Mouse (Mus musculus): Measurements from ENCODE around the gene Tgfbi. TPM values are rescaled to one million over a fixed set of nuclear protein-coding genes. Genes with fewer than 3 reads are reported as not detected.
A peak's percentile ranks its signal among the peaks of the same experiment; 100 is the strongest.

Tgfbi gene
- 101 and 105 TPM in 2 replicates for polyA plus RNA-seq (2015; fragmentation: Nextera tagmentation; extraction: Ambion mirVana)

DNA sequence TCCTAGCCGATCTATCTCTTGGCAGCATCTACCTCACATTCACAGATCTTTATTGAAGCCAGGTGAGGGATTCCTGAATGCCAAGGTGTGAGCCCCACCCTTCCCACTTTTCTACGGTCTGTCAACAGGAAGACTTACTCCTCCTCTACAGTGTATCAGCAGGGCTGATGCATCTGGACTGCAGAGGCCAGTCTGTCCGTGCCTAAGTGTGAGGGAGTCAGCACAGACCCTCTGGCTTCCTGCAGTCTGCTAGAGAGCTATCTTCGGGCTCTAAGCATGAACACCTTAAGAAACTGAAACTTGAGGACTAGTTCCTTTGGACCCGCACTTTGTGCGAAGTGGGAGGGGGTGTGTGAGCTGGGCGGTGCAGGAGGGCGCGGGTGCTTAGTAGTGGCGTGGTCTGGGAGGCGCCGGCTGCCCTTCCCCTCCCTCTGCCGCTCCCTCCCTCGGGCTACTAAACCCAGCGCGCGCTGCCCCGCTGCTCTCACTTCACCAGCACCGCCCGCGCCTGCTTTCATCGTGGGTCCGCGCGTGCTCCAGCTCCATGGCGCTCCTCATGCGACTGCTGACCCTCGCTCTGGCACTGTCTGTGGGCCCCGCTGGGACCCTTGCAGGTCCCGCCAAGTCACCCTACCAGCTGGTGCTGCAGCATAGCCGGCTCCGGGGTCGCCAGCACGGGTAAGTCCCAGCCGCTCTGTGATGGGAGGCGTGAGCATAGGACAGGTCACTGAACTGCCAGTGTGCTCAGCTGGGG is at the start of gene Tgfbi:
Gene Tgfbi, plus strand, starts transcription at position 421 of the 754 bp plus-strand sequence.
- no peaks in the 10 kb centered on the region for H3K27me3 ChIP-seq (replicated peaks; ENCODE audit: control insufficient read depth, insufficient read depth, low read length)
- peaks cover 8% of the 10 kb centered on the region; the same call in 1 of the 2 replicates for H3K4me1 ChIP-seq (replicated peaks; ENCODE audit: control insufficient read depth, insufficient read depth, low read length)
- peak; percentile 77 for ATAC-seq
- H3K4me3 ChIP-seq (ENCODE audit: low read depth, low read length), result peak within 1 kb of the TSS; percentile 52
- H3K9me3 ChIP-seq (ENCODE audit: control insufficient read depth), result no peaks in the 10 kb centered on the region
- WGBS, result 2% methylated on average over 29 of the region's 36 CpGs
- H3K27ac ChIP-seq (ENCODE audit: low read depth, low read length), result peak within 1 kb of the TSS; percentile 41; the same call in 1 of the 2 replicates
- TF ChIP-seq CTCF (IDR thresholded peaks at IDR 0.05; ENCODE audit: low read depth), result 0 out of 2 replicates have a peak, but pooled peaks have one; percentile 10
- no peaks in the 10 kb centered on the region for H3K36me3 ChIP-seq (ENCODE audit: control insufficient read depth, insufficient read depth)
- H3K9ac ChIP-seq (ENCODE audit: low read depth, low read length), result peak within 1 kb of the TSS; percentile 62
- H3K4me2 ChIP-seq (replicated peaks; ENCODE audit: low read depth), result peak within 1 kb of the TSS; percentile 94

DNA sequence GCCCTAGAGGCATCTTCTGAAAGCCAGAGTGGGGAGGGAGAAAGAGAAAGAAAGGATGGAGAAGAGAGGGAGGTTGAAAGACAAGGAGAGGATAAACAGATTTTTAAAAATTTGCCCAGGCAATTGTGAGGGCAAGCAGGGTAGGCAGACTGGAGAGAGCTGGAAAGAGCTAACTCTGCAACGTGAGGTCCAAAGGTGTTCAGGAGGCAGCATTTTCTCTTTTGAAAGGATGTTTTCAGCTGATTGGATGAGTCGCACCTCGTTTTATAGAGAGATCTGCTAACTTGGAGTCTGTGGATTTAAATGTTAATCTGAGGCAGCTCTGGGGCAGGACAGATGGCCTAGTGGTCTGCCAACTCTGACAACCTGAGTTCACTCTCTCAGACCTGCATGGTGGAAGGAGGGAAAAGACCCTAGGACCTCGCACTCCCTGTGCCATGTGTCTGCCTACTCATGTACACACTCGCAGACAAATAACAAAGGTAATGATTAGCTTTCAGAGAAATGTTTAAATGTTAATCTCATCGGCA is 49.4 kb upstream of the Tgfbi start:
- H3K4me1 ChIP-seq (replicated peaks; ENCODE audit: control insufficient read depth, insufficient read depth, low read length), result 0 out of 2 replicates have a peak, but pooled peaks cover 4% of the 10 kb centered on the region
- TF ChIP-seq CTCF (IDR thresholded peaks at IDR 0.05; ENCODE audit: low read depth), result no peak

DNA sequence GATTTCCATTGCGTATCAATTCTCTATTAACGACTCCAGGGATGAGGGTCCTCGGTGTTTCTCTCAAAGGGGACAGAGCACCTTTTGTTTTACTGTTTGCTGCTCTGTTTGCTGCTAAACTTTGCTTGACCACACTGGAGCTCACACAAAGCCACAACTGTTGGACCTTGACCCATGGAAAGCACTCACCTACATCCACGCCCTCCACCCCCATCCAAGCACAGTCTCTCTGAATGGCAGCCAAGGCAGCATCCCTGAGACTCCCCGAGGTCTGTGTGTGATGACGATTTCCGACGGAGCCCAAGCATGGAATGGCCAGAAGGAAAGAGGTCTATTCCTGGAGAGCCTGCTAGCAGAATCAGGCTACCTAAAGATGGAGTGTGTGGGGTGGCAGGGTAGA is 48.2 kb upstream of the Tgfbi start:
- no peak overlapping the region for H3K4me3 ChIP-seq (ENCODE audit: low read depth, low read length)
- no peak overlapping the region for H3K9ac ChIP-seq (ENCODE audit: low read depth, low read length)
- H3K27ac ChIP-seq (ENCODE audit: low read depth, low read length), result no peak overlapping the region
- no peaks in the 10 kb centered on the region for H3K36me3 ChIP-seq (ENCODE audit: control insufficient read depth, insufficient read depth)
- H3K9me3 ChIP-seq (ENCODE audit: control insufficient read depth), result no peaks in the 10 kb centered on the region
- TF ChIP-seq CTCF (IDR thresholded peaks at IDR 0.05; ENCODE audit: low read depth), result no peak
- H3K27me3 ChIP-seq (replicated peaks; ENCODE audit: control insufficient read depth, insufficient read depth, low read length), result no peaks in the 10 kb centered on the region
- 55% methylated on average over 8 of the region's 8 CpGs for WGBS
- no peak overlapping the region for H3K4me2 ChIP-seq (replicated peaks; ENCODE audit: low read depth)
- 0 out of 2 replicates have a peak, but pooled peaks cover 4% of the 10 kb centered on the region for H3K4me1 ChIP-seq (replicated peaks; ENCODE audit: control insufficient read depth, insufficient read depth, low read length)
- no peak for ATAC-seq

More for the DNA sequence above, 49.4 kb upstream of the Tgfbi start:
- ATAC-seq, result no peak
- no peaks in the 10 kb centered on the region for H3K9me3 ChIP-seq (ENCODE audit: control insufficient read depth)
- H3K36me3 ChIP-seq (ENCODE audit: control insufficient read depth, insufficient read depth), result no peaks in the 10 kb centered on the region
- H3K4me3 ChIP-seq (ENCODE audit: low read depth, low read length), result no peak overlapping the region
- WGBS, result 80% methylated on average over 6 of the region's 6 CpGs
- H3K27ac ChIP-seq (ENCODE audit: low read depth, low read length), result no peak overlapping the region
- no peak overlapping the region for H3K4me2 ChIP-seq (replicated peaks; ENCODE audit: low read depth)
- H3K27me3 ChIP-seq (replicated peaks; ENCODE audit: control insufficient read depth, insufficient read depth, low read length), result no peaks in the 10 kb centered on the region
- no peak overlapping the region for H3K9ac ChIP-seq (ENCODE audit: low read depth, low read length)

GRCm38 (mm10) chr13:56563075-56563474 is 46.2 kb upstream of the Tgfbi start:
- Histone ChIP-seq H3K4me1 (replicated peaks; ENCODE audit: control insufficient read depth, insufficient read depth, low read length) (0 out of 2 replicates have a peak, but pooled peaks cover 4% of the 10 kb centered on the region), H3K27ac (ENCODE audit: low read depth, low read length) (no peak overlapping the region), H3K27me3 (replicated peaks; ENCODE audit: control insufficient read depth, insufficient read depth, low read length) (no peaks in the 10 kb centered on the region), H3K4me2 (replicated peaks; ENCODE audit: low read depth) (no peak overlapping the region), H3K9ac (ENCODE audit: low read depth, low read length) (no peak overlapping the region), H3K36me3 (ENCODE audit: control insufficient read depth, insufficient read depth) (no peaks in the 10 kb centered on the region), H3K9me3 (ENCODE audit: control insufficient read depth) (no peaks in the 10 kb centered on the region), H3K4me3 (ENCODE audit: low read depth, low read length) (no peak overlapping the region)
- 42% methylated on average over 6 of the region's 6 CpGs for WGBS
- peak; percentile 79 for TF ChIP-seq CTCF (IDR thresholded peaks at IDR 0.05; ENCODE audit: low read depth)
- no peak for ATAC-seq

DNA sequence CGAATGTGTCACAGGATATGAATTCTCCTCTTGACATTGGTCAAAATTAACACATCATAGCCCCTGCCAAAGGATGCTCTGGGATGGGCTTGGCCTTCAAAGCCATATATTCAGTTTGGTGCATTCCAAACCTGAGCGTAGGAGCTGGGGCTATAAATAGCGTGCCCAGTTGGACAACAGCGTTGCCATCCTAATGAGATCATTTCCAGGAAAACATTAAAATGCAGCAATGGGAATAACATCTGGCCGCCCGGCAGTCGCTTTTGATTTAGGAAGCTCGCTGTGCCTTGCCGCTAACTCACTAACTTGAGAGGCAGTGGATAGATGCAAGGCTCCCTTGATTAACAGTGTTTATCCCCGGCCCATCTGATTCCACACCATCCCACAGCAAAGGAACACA is 43.0 kb upstream of the Tgfbi start:
- H3K9me3 ChIP-seq (ENCODE audit: control insufficient read depth), result no peaks in the 10 kb centered on the region
- 0 out of 2 replicates have a peak, but pooled peaks cover 1% of the 10 kb centered on the region for H3K4me1 ChIP-seq (replicated peaks; ENCODE audit: control insufficient read depth, insufficient read depth, low read length)
- no peaks in the 10 kb centered on the region for H3K27me3 ChIP-seq (replicated peaks; ENCODE audit: control insufficient read depth, insufficient read depth, low read length)
- H3K27ac ChIP-seq (ENCODE audit: low read depth, low read length), result no peak overlapping the region
- H3K36me3 ChIP-seq (ENCODE audit: control insufficient read depth, insufficient read depth), result no peaks in the 10 kb centered on the region
- H3K9ac ChIP-seq (ENCODE audit: low read depth, low read length), result no peak overlapping the region
- ATAC-seq, result no peak
- no peak overlapping the region for H3K4me2 ChIP-seq (replicated peaks; ENCODE audit: low read depth)
- H3K4me3 ChIP-seq (ENCODE audit: low read depth, low read length), result no peak overlapping the region
- 56% methylated on average over 10 of the region's 10 CpGs for WGBS
- TF ChIP-seq CTCF (IDR thresholded peaks at IDR 0.05; ENCODE audit: low read depth), result no peak

- WGBS, result 70% methylated on average over 8 of the region's 8 CpGs
- no peaks in the 10 kb centered on the region; the same call in 1 of the 2 replicates for H3K4me1 ChIP-seq (replicated peaks; ENCODE audit: control insufficient read depth, insufficient read depth, low read length)
- H3K9me3 ChIP-seq (ENCODE audit: control insufficient read depth), result no peaks in the 10 kb centered on the region
- 0 out of 2 replicates have a peak, but pooled peaks cover 2% of the 10 kb centered on the region for H3K27me3 ChIP-seq (replicated peaks; ENCODE audit: control insufficient read depth, insufficient read depth, low read length)
- H3K36me3 ChIP-seq (ENCODE audit: control insufficient read depth, insufficient read depth), result no peaks in the 10 kb centered on the region
- H3K9ac ChIP-seq (ENCODE audit: low read depth, low read length), result no peak overlapping the region
- TF ChIP-seq CTCF (IDR thresholded peaks at IDR 0.05; ENCODE audit: low read depth), result no peak
- ATAC-seq, result no peak
- no peak overlapping the region for H3K27ac ChIP-seq (ENCODE audit: low read depth, low read length)
- no peak overlapping the region for H3K4me3 ChIP-seq (ENCODE audit: low read depth, low read length)
- no peak overlapping the region for H3K4me2 ChIP-seq (replicated peaks; ENCODE audit: low read depth)
These were observed 37.7 kb upstream of the Tgfbi start for GRCm38 (mm10) chr13:56571645-56572044.
